Mouse (Mus musculus) forebrain, embryonic 16.5 days (tissue): ENCODE results near the gene Fbxw11. TPM values are rescaled to one million over a fixed set of nuclear protein-coding genes. Genes with fewer than 3 reads are reported as not detected.
A peak's percentile ranks its signal among the peaks of the same experiment; 100 is the strongest.

Experiments
- ATAC-seq: fragments of 200-750 bp; cut with Nextera tagmentation; 2 replicates; pipeline ENCODE4 v1.8.0; 2017; ENCODE audit warnings: mild to moderate bottlenecking, moderate library complexity
- H3K27ac ChIP-seq: fragments of 300-500 bp; sonication (generic); 2 replicates; pipeline ENCODE4 v1.5.1; 2014; ENCODE audit warnings: low read length, control low read depth
- H3K27me3 ChIP-seq: fragments of 300-500 bp; sonication (generic); replicated peaks from 2 replicates; pipeline ENCODE4 v1.6.1; 2014; ENCODE audit warnings: low read length; ENCODE audit not compliant: control insufficient read depth, insufficient read depth
- H3K36me3 ChIP-seq: fragments of 300-500 bp; sonication (generic); 2 replicates; pipeline ENCODE4 v1.6.1; 2014; ENCODE audit not compliant: control insufficient read depth, insufficient read depth
- H3K4me1 ChIP-seq: fragments of 300-500 bp; sonication (generic); replicated peaks from 2 replicates; pipeline ENCODE4 v1.6.1; 2014; ENCODE audit warnings: low read length; ENCODE audit not compliant: control insufficient read depth, insufficient read depth
- H3K4me2 ChIP-seq: fragments of 300-500 bp; sonication (generic); 2 replicates; pipeline ENCODE4 v1.6.1; 2014; ENCODE audit warnings: mild to moderate bottlenecking, low read length, control low read depth
- H3K4me3 ChIP-seq: fragments of 300-500 bp; sonication (generic); replicated peaks from 2 replicates; pipeline ENCODE4 v1.5.1; 2014; ENCODE audit warnings: mild to moderate bottlenecking, low read length, control low read depth
- H3K9ac ChIP-seq: fragments of 300-500 bp; sonication (generic); replicated peaks from 2 replicates; pipeline ENCODE4 v1.6.1; 2014; ENCODE audit warnings: low read depth, low read length, control low read depth
- H3K9me3 ChIP-seq: fragments of 300-500 bp; sonication (generic); 2 replicates; pipeline ENCODE4 v1.6.1; 2016; ENCODE audit warnings: low read length; ENCODE audit not compliant: control insufficient read depth
- WGBS: fragments of 180-500 bp; shearing (Covaris S2); extraction: QIAGEN DNeasy Blood & Tissue Kit; methylation state at CpG from one replicate; pipeline ENCODE4 v1.1.7; 2014; 5-methylcytosine and 5-hydroxymethylcytosine counted together
- polyA plus RNA-seq: library from polyadenylated mRNA; unstranded; fragments of >200 nt; fragmentation: Nextera tagmentation; extraction: Ambion mirVana; gene quantifications from 2 replicates; pipeline ENCODE4 v1.2.1, GENCODE M21; 2015

The Fbxw11 gene
- polyA plus RNA-seq, 1 experiment from 2014 or later, result 125 TPM

GRCm38 (mm10) chr11:32621831-32622478, 20.6 kb upstream of the Fbxw11 start:
- WGBS, result 62% methylated on average over 12 of the region's 12 CpGs
- no peaks in the 10 kb centered on the region for H3K9me3 ChIP-seq
- H3K27me3 ChIP-seq, result no peaks in the 10 kb centered on the region
- no peak overlapping the region for H3K4me3 ChIP-seq
- no peak overlapping the region for H3K9ac ChIP-seq
- H3K4me1 ChIP-seq, result peaks cover 8% of the 10 kb centered on the region; the same call in 1 of the 2 replicates
- ATAC-seq, result no peak
- H3K27ac ChIP-seq, result no peak overlapping the region
- no peaks in the 10 kb centered on the region for H3K36me3 ChIP-seq
- H3K4me2 ChIP-seq, result no peak overlapping the region

- 78% methylated on average over 13 of the region's 13 CpGs for WGBS
- Histone ChIP-seq H3K4me2 (no peak overlapping the region), H3K4me3 (no peak overlapping the region), H3K4me1 (peaks cover 8% of the 10 kb centered on the region; the same call in 1 of the 2 replicates), H3K36me3 (no peaks in the 10 kb centered on the region), H3K27ac (no peak overlapping the region; the same call in 1 of the 2 replicates), H3K9ac (no peak overlapping the region), H3K27me3 (no peaks in the 10 kb centered on the region), H3K9me3 (no peaks in the 10 kb centered on the region)
- ATAC-seq, result 0 out of 2 replicates have a peak, but pooled peaks have one; percentile 11
Observed at GRCm38 (mm10) chr11:32622479-32623190, 19.9 kb upstream of the Fbxw11 start.

- peak; percentile 88 for ATAC-seq
- no peak overlapping the region for H3K4me3 ChIP-seq
- no peaks in the 10 kb centered on the region for H3K36me3 ChIP-seq
- WGBS, result 48% methylated on average over 5 of the region's 5 CpGs
- H3K9me3 ChIP-seq, result no peaks in the 10 kb centered on the region
- H3K4me2 ChIP-seq, result no peak overlapping the region
- H3K9ac ChIP-seq, result no peak overlapping the region
- peak overlapping the region; percentile 49; the same call in 1 of the 2 replicates for H3K27ac ChIP-seq
- peaks cover 8% of the 10 kb centered on the region; the same call in 1 of the 2 replicates for H3K4me1 ChIP-seq
- H3K27me3 ChIP-seq, result no peaks in the 10 kb centered on the region
Observed at GRCm38 (mm10) chr11:32623236-32623635, 19.3 kb upstream of the Fbxw11 start.

GRCm38 (mm10) chr11:32623912-32624311, 18.6 kb upstream of the Fbxw11 start:
- Histone ChIP-seq H3K4me3 (no peak overlapping the region), H3K9me3 (no peaks in the 10 kb centered on the region), H3K27me3 (no peaks in the 10 kb centered on the region), H3K27ac (no peak overlapping the region), H3K4me2 (no peak overlapping the region), H3K9ac (no peak overlapping the region), H3K4me1 (peaks cover 8% of the 10 kb centered on the region; the same call in 1 of the 2 replicates), H3K36me3 (no peaks in the 10 kb centered on the region)
- WGBS, result 83% methylated on average over 6 of the region's 6 CpGs
- no peak for ATAC-seq

DNA sequence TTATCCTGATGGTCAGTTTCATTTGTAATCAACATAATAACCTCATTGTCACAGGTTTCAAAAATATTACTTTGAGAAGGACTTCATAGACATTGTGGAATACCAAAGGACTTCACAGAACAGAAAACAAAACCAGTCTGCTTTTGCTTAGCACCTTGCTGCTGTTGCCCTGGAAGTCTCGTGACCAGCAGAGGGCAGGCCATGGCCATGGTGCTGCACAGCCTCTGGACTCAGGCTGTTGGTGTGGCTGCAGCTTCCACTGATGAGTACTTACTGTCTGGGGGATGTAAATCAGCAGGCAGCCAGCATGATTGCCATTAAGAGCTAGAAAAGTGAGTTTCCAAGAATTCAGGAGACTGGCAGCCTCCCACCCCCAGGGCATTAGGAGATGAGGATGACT, 16.8 kb upstream of the Fbxw11 start:
- no peak overlapping the region for H3K4me2 ChIP-seq
- H3K9ac ChIP-seq, result no peak overlapping the region
- 60% methylated on average over 1 of the region's 1 CpGs for WGBS
- no peak overlapping the region for H3K4me3 ChIP-seq
- H3K9me3 ChIP-seq, result no peaks in the 10 kb centered on the region
- H3K36me3 ChIP-seq, result no peaks in the 10 kb centered on the region
- peaks cover 8% of the 10 kb centered on the region; the same call in 1 of the 2 replicates for H3K4me1 ChIP-seq
- no peaks in the 10 kb centered on the region for H3K27me3 ChIP-seq
- no peak overlapping the region for H3K27ac ChIP-seq
- no peak for ATAC-seq

DNA sequence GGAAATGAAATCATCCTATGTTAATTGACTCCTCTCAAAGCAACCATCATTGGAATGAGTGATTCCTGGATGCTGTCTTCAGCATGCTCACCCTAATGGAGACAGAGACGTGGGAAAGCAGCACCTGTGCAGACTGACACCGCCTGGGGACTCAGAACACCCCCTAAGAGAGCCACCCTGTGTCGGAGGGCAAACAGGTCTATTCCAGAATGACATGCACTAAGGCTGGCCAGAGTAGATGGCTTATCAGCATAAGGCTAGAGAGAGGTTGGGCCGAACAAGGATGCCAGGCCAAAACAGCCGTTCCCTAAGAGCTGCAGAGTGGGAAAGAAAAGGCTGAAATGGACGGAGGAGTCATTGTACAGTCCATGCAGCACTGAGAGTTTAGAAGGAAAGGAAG, 16.4 kb upstream of the Fbxw11 start:
- ATAC-seq, result no peak
- no peaks in the 10 kb centered on the region for H3K36me3 ChIP-seq
- H3K4me2 ChIP-seq, result no peak overlapping the region
- H3K4me3 ChIP-seq, result no peak overlapping the region
- no peaks in the 10 kb centered on the region for H3K9me3 ChIP-seq
- peaks cover 8% of the 10 kb centered on the region; the same call in 1 of the 2 replicates for H3K4me1 ChIP-seq
- H3K9ac ChIP-seq, result no peak overlapping the region
- H3K27ac ChIP-seq, result no peak overlapping the region
- H3K27me3 ChIP-seq, result no peaks in the 10 kb centered on the region
- WGBS, result 79% methylated on average over 6 of the region's 6 CpGs

DNA sequence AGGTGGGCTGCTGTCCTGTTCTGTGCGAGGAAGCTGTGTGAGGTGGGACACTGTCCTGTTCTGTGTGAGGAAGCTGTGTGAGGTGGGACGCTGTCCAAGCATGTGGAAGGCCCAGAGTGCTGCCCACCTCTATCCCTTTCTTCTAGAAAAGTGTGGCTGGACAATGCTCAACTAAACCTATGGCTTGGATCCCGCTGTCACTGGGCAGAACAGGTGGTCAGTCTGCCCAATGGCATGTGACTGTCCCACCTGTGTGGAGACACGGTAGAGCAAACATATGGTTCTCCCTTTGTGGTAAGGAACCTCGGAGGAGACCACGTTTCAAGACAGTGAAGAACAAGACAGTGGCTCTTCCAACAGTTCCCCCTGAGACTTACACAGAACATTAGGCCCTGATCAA, 14.6 kb upstream of the Fbxw11 start:
- Histone ChIP-seq H3K27me3 (no peaks in the 10 kb centered on the region), H3K9me3 (no peaks in the 10 kb centered on the region), H3K9ac (no peak overlapping the region), H3K4me2 (no peak overlapping the region), H3K27ac (no peak overlapping the region), H3K4me1 (peaks cover 5% of the 10 kb centered on the region; the same call in 1 of the 2 replicates), H3K4me3 (no peak overlapping the region), H3K36me3 (no peaks in the 10 kb centered on the region)
- no peak for ATAC-seq
- whole genome bisulfite sequencing, result 88% methylated on average over 6 of the region's 6 CpGs

GRCm38 (mm10) chr11:32629713-32630211, 12.8 kb upstream of the Fbxw11 start:
- no peak for ATAC-seq
- 91% methylated on average over 4 of the region's 4 CpGs for WGBS

GRCm38 (mm10) chr11:32632671-32633070, 9.9 kb upstream of the Fbxw11 start:
- Histone ChIP-seq H3K9ac (no peak overlapping the region), H3K4me1 (no peaks in the 10 kb centered on the region), H3K27ac (no peak overlapping the region), H3K27me3 (no peaks in the 10 kb centered on the region), H3K9me3 (no peaks in the 10 kb centered on the region), H3K4me3 (no peak overlapping the region), H3K36me3 (no peaks in the 10 kb centered on the region), H3K4me2 (no peak overlapping the region)
- WGBS, result 96% methylated on average over 5 of the region's 5 CpGs
- ATAC-seq, result no peak

More at GRCm38 (mm10) chr11:32629713-32630211, 12.8 kb upstream of the Fbxw11 start:
- Histone ChIP-seq H3K4me3 (no peak overlapping the region), H3K27ac (no peak overlapping the region), H3K4me2 (no peak overlapping the region), H3K27me3 (no peaks in the 10 kb centered on the region), H3K4me1 (no peaks in the 10 kb centered on the region), H3K9ac (no peak overlapping the region), H3K36me3 (no peaks in the 10 kb centered on the region), H3K9me3 (no peaks in the 10 kb centered on the region)
